Mouse (Mus musculus) kidney, adult 9 months (tissue): ENCODE measurements around the gene Cbx7.
"Not testable (repeated sequence)": the region's sequence is repeated elsewhere in the genome, so short reads cannot be mapped to it uniquely, and the experiment has no call there.

ENCODE experiments used
- DNase-seq: peaks from one replicate; pipeline ENCODE4 v3.0.0; 2022

Cbx7 gene

GRCm38 (mm10) chr15:79918485-79918884, 52.4 kb downstream of the Cbx7 start:
- DNase-seq: no peak

DNA sequence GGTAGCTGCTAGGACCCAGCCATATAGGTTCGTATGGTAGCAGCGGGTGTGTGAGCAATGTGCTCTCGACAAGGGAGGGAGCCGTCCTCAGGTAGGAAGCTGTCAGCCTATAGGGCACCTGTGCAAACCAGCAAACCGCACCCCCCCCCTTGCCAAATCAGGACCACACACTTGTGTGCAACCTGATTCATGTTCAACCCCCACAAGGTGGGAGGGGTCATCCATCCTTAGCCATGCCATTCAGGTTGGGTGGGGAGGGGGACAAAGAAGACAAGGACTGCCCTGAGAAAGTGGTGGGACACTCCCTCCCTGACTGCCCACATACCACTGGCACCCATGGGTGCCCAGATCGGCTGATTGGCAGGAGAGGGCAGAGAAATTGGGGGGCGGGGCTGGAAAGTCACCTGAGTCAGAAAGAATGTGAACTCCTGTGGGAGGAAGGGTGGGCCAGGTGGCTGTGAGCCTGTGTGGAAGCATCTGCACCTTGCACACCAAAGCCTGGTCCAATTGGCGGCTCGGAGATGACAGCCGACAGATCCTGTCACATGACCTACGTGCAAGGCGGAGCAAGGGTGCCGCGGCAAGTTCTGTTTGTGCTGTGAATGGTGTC, 53.7 kb downstream of the Cbx7 start:
- no peak for DNase-seq

- no peak for DNase-seq
Measured at GRCm38 (mm10) chr15:79916150-79916549, 54.8 kb downstream of the Cbx7 start.

DNA sequence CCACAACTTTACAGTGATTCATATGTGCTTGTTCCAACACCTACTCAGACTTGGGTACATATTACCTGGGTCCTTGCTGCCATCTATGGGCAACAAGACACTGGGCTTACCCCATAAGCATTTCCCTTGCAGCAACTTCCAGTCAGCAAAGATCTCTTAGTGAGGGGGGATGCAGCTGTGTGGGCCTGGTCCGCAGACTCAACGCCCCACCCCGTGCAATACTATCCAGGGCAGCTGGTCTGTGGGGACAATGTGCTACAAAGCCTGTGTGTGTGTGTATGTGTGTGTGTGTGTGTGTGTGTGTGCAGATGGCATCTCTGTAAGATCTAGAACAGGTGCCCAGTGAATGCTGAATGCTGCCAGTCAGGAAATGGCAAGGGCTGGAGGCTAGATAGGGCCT, 56.6 kb downstream of the Cbx7 start:
- no peak for DNase-seq

- no peak for DNase-seq
Measured at GRCm38 (mm10) chr15:79913761-79914346, 57.1 kb downstream of the Cbx7 start.

GRCm38 (mm10) chr15:79911339-79911738, 59.6 kb downstream of the Cbx7 start:
- no peak for DNase-seq

- not testable (repeated sequence) for DNase-seq
Measured at GRCm38 (mm10) chr15:79910812-79911211, 60.1 kb downstream of the Cbx7 start.

- DNase-seq: not testable (repeated sequence)
Measured at GRCm38 (mm10) chr15:79909006-79909405, 61.9 kb downstream of the Cbx7 start.

DNA sequence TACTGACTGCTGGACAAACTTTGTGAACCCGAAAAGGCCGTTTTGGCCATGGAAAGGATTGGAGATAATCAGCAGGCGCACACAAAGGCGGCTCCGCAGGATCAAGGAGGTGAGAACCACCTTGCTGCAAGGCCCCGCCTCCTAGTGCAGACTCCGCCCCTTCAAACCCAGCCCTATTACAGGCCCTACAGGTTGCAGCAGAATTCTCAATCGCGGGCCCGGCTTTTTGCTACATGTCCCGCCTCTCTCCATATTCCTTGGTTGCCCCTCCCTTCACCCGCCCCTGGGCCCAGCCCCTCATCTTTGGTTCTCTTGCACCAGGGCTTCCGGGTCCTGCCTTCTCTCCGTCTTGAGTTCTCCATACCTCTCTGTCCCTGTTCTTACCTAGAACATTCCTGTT, 64.1 kb downstream of the Cbx7 start:
- no peak for DNase-seq

DNA sequence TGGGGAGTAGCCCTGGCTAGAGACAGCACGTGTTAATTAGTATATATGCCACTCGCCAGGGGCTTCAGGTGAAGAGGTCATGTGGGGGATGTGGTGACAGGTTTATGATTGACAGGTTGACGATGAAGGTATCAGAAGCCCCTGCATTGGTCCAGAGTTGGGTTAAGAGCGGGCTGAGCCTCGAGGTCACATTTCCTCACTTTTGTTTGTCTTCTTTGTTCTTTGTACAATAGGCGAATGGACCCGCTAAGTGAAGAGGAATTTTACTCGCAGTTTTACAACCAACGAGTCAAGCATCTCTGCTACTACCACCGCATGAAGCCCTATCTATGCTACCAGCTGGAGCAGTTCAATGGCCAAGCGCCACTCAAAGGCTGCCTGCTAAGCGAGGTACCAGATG, 65.7 kb downstream of the Cbx7 start:
- no peak for DNase-seq

DNA sequence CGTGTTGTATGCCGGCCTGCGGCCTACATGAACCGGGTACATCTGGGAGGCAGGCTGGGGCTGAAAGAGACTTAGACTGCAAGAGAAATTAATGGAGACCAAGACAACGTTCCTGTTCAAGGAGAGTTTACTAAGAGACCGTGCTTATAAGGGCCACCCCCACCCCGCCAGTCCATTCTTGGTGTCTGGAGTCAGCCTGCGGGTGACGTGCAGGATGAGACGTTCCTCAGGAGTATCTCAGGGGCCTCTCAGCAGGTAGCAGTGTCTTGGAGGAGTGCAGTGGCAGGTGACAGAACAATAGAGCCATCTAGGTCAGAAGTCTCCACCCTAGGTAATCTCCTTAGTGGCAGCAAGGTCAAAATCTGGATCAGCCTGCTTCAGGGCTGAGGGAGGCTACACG, 66.2 kb downstream of the Cbx7 start:
- DNase-seq: not testable (repeated sequence)

- no peak for DNase-seq
Measured at GRCm38 (mm10) chr15:79903963-79904362, 67.0 kb downstream of the Cbx7 start.

DNA sequence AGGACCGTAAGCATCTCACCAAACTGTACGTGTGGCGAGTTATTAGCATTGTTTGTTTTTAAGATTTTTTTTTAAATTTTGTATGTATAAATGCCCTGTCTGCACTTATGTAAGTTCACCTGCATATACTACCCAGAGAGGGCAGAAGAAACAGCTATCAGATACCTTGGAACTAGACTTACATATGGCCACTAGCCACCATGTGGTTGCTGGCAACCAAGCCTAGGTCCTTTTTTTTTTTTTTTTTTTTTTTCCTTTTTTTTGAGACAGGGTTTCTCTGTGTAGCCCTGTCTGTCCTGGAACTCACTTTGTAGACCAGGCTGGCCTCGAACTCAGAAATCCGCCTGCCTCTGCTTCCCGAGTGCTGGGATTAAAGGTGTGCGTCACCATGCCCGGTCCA, 67.8 kb downstream of the Cbx7 start:
- DNase-seq: not testable (repeated sequence)

- no peak for DNase-seq
Measured at GRCm38 (mm10) chr15:79901399-79901798, 69.5 kb downstream of the Cbx7 start.

GRCm38 (mm10) chr15:79900751-79901150, 70.2 kb downstream of the Cbx7 start:
- no peak for DNase-seq

- DNase-seq: no peak
Measured at GRCm38 (mm10) chr15:79899828-79900510, 71.0 kb downstream of the Cbx7 start.

- no peak for DNase-seq
Measured at GRCm38 (mm10) chr15:79898988-79899387, 71.9 kb downstream of the Cbx7 start.

DNA sequence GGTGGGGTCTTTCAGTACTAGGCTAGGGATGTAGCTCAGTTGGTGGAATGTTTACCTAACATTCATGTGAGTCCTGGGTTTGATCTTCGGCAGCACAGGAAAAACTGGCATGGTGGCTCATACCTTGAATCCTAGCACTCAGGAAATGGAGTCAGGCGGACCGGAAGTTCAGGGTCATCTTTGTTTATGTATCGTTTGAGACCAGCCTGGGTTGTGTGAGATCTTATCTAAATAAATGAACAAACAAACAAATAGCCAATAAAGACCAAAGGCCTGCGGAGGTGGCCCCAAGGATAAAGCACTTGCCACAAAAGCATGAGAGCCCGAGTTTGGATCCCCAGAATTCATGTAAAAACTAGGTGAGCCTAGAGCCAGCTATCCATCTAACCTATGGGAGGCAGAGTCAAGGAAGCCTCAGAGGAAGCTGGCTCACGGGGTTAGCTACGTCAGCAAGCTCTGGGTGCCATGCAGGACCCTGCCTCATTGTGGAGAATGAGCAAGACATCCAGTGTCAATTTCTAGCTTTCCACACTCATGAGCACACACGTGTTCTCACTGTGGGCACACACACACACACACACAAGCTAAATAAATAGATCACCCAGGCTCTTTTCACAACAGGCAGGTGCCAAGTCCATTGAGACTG, 74.7 kb downstream of the Cbx7 start:
- no peak for DNase-seq

DNA sequence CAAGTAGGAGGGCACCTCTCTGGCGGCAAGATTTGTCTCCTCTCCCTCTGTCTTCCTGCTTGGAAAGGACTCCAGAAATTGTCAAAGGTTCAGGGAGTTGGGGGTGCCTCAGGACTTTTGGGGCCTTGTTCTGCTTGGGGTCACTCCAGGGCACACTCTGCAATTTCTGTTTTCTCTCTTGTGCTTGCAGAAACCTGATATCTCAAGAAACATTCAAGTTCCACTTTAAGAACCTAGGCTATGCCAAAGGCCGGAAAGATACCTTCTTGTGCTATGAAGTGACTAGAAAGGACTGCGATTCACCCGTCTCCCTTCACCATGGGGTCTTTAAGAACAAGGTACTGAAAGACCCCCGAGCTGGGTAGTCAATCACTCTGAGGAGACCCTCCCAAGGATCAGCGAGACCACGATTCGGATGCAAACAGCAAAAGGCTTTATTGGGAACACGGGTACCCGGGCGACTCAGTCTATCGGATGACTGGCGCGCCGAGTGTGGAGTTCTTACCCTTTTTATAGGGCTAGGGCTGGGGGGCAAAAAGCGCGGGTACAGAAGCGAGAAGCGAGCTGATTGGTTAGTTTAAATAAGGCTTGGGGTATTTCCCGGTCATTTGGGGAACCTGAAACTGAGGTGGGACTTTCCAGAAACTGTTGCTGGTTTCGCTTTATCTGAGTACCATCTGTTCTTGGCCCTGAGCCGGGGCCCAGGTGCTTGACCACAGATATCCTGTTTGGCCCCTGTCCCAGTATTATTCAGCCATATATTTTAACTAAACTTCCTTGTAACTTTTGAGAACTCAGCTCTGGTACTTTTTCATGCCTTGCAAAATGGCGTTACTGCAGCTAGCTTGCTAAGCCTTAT, 75.5 kb downstream of the Cbx7 start:
- DNase-seq: peak; percentile 59

GRCm38 (mm10) chr15:79894343-79894742, 76.6 kb downstream of the Cbx7 start:
- no peak for DNase-seq

GRCm38 (mm10) chr15:79893824-79894123, 77.1 kb downstream of the Cbx7 start:
- no peak for DNase-seq

DNA sequence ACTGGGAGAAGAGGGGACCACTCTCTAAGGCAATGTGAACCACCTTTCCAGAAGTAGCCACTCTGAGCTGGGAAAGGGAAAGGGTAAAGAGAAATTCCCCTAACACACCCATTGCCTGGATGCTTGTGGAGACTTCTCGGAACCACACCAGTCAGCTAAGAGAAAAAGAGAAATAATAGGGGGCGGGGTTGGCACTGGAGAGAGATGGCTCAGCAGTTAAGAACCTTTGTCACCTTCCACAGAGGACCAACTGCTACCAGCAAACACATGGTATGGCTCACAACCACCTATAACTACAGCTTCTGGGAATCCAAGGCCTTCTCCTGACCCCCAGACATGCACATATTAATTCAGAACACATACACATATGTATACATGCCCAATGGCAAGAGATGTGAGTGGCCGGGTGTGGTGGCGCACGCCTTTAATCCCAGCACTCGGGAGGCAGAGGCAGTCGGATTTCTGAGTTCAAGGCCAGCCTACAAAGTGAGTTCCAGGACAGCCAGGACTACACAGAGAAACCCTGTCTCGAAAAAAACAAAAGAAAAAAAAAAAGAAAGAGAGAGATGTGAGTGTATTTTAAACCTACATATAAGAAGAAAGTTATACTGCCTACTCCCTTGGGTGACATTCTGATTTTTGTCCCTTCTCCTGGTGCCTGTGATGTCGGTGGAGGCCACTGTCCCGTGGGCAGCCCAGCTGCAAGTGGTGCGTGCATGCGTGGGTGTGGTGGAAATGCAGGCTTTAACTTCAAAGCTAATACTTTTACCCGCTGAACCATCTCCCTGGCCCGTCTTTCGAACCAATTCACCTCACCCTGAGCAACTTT, 77.7 kb downstream of the Cbx7 start:
- no peak for DNase-seq
